Mouse (Mus musculus): ENCODE data around the gene Wfdc6b. TPM values are rescaled to one million over a fixed set of nuclear protein-coding genes. Genes with fewer than 3 reads are reported as not detected.

Wfdc6b gene
- polyA plus RNA-seq, 1 experiment from 2014 or later, result not detected

GRCm38 (mm10) chr2:164615386-164615785, 2.1 kb downstream of the Wfdc6b start:
- H3K4me2 ChIP-seq (replicated peaks), result no peak overlapping the region
- no peaks in the 10 kb centered on the region for H3K27me3 ChIP-seq
- no peak overlapping the region for H3K27ac ChIP-seq
- H3K9me3 ChIP-seq, result no peaks in the 10 kb centered on the region
- ATAC-seq (ENCODE audit: low FRiP score, low read depth), result no peak; the same call in 1 of the 2 replicates
- no peaks in the 10 kb centered on the region for H3K4me1 ChIP-seq
- no peaks in the 10 kb centered on the region for H3K36me3 ChIP-seq
- H3K4me3 ChIP-seq, result no peak overlapping the region
- 89% methylated on average over 3 of the region's 3 CpGs for WGBS
- no peak overlapping the region for H3K9ac ChIP-seq

GRCm38 (mm10) chr2:164619050-164619449, 5.7 kb downstream of the Wfdc6b start:
- H3K4me3 ChIP-seq, result no peak overlapping the region
- no peak overlapping the region for H3K4me2 ChIP-seq (replicated peaks)
- no peaks in the 10 kb centered on the region for H3K27me3 ChIP-seq
- WGBS, result 76% methylated on average over 5 of the region's 5 CpGs
- no peaks in the 10 kb centered on the region for H3K36me3 ChIP-seq
- ATAC-seq (ENCODE audit: low FRiP score, low read depth), result no peak
- H3K9ac ChIP-seq, result no peak overlapping the region
- H3K9me3 ChIP-seq, result no peaks in the 10 kb centered on the region
- H3K27ac ChIP-seq, result no peak overlapping the region
- H3K4me1 ChIP-seq, result no peaks in the 10 kb centered on the region

- H3K4me2 ChIP-seq (replicated peaks), result no peak overlapping the region
- no peak for ATAC-seq (ENCODE audit: low FRiP score, low read depth)
- H3K4me3 ChIP-seq, result no peak overlapping the region
- 79% methylated on average over 4 of the region's 4 CpGs for whole genome bisulfite sequencing
- H3K27me3 ChIP-seq, result no peaks in the 10 kb centered on the region
- H3K36me3 ChIP-seq, result no peaks in the 10 kb centered on the region
- no peaks in the 10 kb centered on the region for H3K4me1 ChIP-seq
- H3K27ac ChIP-seq, result no peak overlapping the region
- no peaks in the 10 kb centered on the region for H3K9me3 ChIP-seq
- H3K9ac ChIP-seq, result no peak overlapping the region
Measured at GRCm38 (mm10) chr2:164621775-164622174, 8.5 kb downstream of the Wfdc6b start.

- H3K36me3 ChIP-seq, result no peaks in the 10 kb centered on the region
- 76% methylated on average over 9 of the region's 9 CpGs for WGBS
- no peaks in the 10 kb centered on the region for H3K4me1 ChIP-seq
- no peaks in the 10 kb centered on the region for H3K9me3 ChIP-seq
- ATAC-seq (ENCODE audit: low FRiP score, low read depth), result no peak
- no peaks in the 10 kb centered on the region for H3K27me3 ChIP-seq
- H3K27ac ChIP-seq, result no peak overlapping the region
- no peak overlapping the region for H3K4me3 ChIP-seq
- no peak overlapping the region for H3K4me2 ChIP-seq (replicated peaks)
- no peak overlapping the region for H3K9ac ChIP-seq
Measured at GRCm38 (mm10) chr2:164635266-164635665, 21.9 kb downstream of the Wfdc6b start.

GRCm38 (mm10) chr2:164638696-164639095, 25.4 kb downstream of the Wfdc6b start, which contains the start of gene Wfdc16:
Gene Wfdc16, minus strand, starts transcription at chr2:164638796.
- H3K27me3 ChIP-seq, result no peaks in the 10 kb centered on the region
- no peaks in the 10 kb centered on the region for H3K4me1 ChIP-seq
- H3K27ac ChIP-seq, result no peak within 1 kb of the TSS
- H3K9ac ChIP-seq, result no peak within 1 kb of the TSS
- H3K9me3 ChIP-seq, result no peaks in the 10 kb centered on the region
- 87% methylated on average over 3 of the region's 3 CpGs for WGBS
- no peaks in the 10 kb centered on the region for H3K36me3 ChIP-seq
- no peak within 1 kb of the TSS for H3K4me3 ChIP-seq
- no peak for ATAC-seq (ENCODE audit: low FRiP score, low read depth)
- H3K4me2 ChIP-seq (replicated peaks), result no peak within 1 kb of the TSS

- no peak for ATAC-seq (ENCODE audit: low FRiP score, low read depth)
- Histone ChIP-seq H3K27ac (no peak overlapping the region), H3K4me3 (no peak overlapping the region), H3K27me3 (no peaks in the 10 kb centered on the region), H3K9me3 (no peaks in the 10 kb centered on the region), H3K4me1 (no peaks in the 10 kb centered on the region), H3K4me2 (replicated peaks) (no peak overlapping the region), H3K9ac (no peak overlapping the region), H3K36me3 (no peaks in the 10 kb centered on the region)
- WGBS, result 65% methylated on average over 7 of the region's 7 CpGs
Measured at GRCm38 (mm10) chr2:164641129-164641528, 27.8 kb downstream of the Wfdc6b start.

GRCm38 (mm10) chr2:164641881-164642673, 28.8 kb downstream of the Wfdc6b start:
- no peak overlapping the region for H3K4me2 ChIP-seq (replicated peaks)
- 79% methylated on average over 13 of the region's 13 CpGs for WGBS
- H3K27me3 ChIP-seq, result no peaks in the 10 kb centered on the region
- no peak overlapping the region for H3K27ac ChIP-seq
- no peak for ATAC-seq (ENCODE audit: low FRiP score, low read depth)
- H3K9ac ChIP-seq, result no peak overlapping the region
- H3K9me3 ChIP-seq, result no peaks in the 10 kb centered on the region
- H3K4me3 ChIP-seq, result no peak overlapping the region
- H3K36me3 ChIP-seq, result no peaks in the 10 kb centered on the region
- H3K4me1 ChIP-seq, result no peaks in the 10 kb centered on the region

- Histone ChIP-seq H3K4me1 (no peaks in the 10 kb centered on the region), H3K27me3 (peaks cover 9% of the 10 kb centered on the region; the same call in 1 of the 2 replicates), H3K9me3 (no peaks in the 10 kb centered on the region), H3K27ac (no peak within 1 kb of the TSS), H3K36me3 (no peaks in the 10 kb centered on the region), H3K4me2 (replicated peaks) (no peak within 1 kb of the TSS), H3K9ac (no peak within 1 kb of the TSS), H3K4me3 (no peak within 1 kb of the TSS)
- ATAC-seq (ENCODE audit: low FRiP score, low read depth), result no peak
- 19% methylated on average over 11 of the region's 11 CpGs for WGBS
Measured at GRCm38 (mm10) chr2:164655858-164656257, 42.5 kb downstream of the Wfdc6b start, which contains the start of gene Wfdc10. Gene Wfdc10, plus strand, starts transcription at chr2:164656046.

GRCm38 (mm10) chr2:164656483-164656882, 43.2 kb downstream of the Wfdc6b start, which contains the start of gene Wfdc9:
Gene Wfdc9, minus strand, starts transcription at chr2:164656583.
- Histone ChIP-seq H3K27ac (no peak within 1 kb of the TSS), H3K9ac (no peak within 1 kb of the TSS), H3K27me3 (peaks cover 9% of the 10 kb centered on the region; the same call in 1 of the 2 replicates), H3K4me2 (replicated peaks) (no peak within 1 kb of the TSS), H3K4me3 (no peak within 1 kb of the TSS), H3K4me1 (no peaks in the 10 kb centered on the region), H3K36me3 (no peaks in the 10 kb centered on the region), H3K9me3 (no peaks in the 10 kb centered on the region)
- WGBS, result 79% methylated on average over 9 of the region's 9 CpGs
- no peak for ATAC-seq (ENCODE audit: low FRiP score, low read depth)

GRCm38 (mm10) chr2:164664851-164665250, 51.5 kb downstream of the Wfdc6b start:
- ATAC-seq (ENCODE audit: low FRiP score, low read depth), result no peak
- no peaks in the 10 kb centered on the region for H3K36me3 ChIP-seq
- H3K4me3 ChIP-seq, result no peak overlapping the region
- H3K27ac ChIP-seq, result no peak overlapping the region
- H3K4me2 ChIP-seq (replicated peaks), result no peak overlapping the region
- no peaks in the 10 kb centered on the region for H3K4me1 ChIP-seq
- H3K9me3 ChIP-seq, result no peaks in the 10 kb centered on the region
- H3K27me3 ChIP-seq, result no peaks in the 10 kb centered on the region
- 88% methylated on average over 7 of the region's 7 CpGs for WGBS
- no peak overlapping the region for H3K9ac ChIP-seq

Data from limb, embryonic 13.5 days (tissue).